Mouse (Mus musculus) lung, postnatal 14 days (tissue): Measurements from ENCODE around the gene Kcnc3.

Experiments
- DNase-seq: peaks from one replicate; pipeline ENCODE4 v3.0.0; 2021

The Kcnc3 gene

DNA sequence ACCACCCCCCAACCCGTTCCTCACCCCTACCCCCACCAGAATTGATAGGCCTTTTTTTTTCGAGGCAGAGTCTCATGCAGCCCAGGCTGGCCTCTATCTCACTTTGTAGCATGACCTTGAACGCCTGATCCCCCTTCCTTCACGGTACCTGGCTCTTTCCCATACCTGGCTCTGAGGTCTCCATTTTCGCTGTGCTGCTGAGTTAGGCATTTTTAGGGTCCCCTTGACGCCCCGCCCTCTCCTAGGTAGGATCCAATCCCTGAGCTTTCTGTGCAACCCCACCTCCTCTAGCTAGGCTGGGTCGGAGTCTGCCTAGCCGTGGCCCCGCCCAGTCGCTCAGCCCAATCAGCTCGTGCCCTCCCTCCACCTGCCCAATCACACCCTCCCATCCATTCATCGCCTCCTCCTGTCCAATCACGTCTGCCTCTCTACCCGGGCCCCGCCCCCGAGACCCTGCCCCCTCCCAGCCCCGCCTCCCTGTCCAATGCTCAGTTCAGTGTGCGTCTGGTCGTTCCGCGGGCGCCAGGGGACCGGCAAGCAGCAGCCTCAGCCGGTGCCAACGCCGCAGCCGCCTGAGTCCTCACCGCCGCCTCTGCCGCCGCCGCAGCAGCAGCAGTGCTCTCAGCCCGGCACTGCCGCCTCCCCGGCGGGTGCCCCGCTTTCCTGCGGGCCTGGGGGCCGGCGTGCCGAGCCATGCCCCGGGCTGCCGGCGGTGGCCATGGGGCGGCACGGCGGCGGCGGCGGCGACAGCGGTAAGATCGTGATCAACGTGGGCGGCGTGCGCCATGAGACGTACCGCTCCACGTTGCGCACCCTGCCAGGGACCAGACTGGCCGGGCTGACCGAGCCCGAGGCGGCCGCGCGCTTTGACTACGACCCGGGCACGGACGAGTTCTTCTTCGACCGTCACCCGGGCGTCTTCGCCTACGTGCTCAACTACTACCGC lies at the start of gene Kcnc3:
Kcnc3 (plus strand) TSS at position 263 of the 946 bp plus-strand sequence.
- peak; percentile 84 for DNase-seq

DNA sequence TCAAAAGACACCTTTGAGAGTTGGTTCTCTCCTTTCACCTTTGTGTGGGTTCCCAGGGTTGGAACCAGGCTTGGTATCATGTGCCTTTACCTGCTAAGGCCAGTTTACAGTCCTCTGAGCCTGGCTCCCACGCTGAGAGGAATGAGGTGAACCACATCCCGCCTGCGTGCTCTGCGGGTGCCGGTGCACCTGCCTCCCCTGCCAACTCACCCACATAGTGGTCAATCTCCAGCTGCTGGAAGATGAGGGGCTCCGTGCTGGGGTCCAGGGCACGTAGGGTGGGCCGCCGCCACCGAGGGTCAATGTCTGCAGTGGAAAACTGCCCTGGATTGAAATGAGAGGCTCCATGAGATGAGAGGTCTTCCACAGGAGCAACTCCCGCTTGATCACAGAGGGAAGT lies 47.9 kb upstream of the Kcnc3 start:
- DNase-seq: no peak

DNA sequence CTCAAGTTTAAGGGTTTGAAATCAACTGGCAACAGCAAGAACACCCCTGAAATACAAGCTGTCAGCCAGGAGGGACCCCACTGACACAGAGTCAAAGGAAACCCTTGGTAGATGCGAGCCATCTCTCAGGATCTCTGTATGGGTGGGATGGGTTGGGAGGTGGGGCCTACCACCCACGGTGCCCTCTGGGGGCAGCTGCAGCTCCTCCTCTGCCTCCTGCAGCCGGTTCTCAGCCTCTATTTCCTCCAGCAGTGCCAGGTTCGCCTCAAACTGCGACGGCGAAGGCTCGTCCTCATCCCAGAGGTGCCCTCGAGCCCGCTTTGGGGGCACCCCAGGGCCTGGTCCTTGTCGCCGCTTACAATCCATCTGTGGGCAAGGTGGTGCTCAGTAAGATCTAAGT lies 47.4 kb upstream of the Kcnc3 start:
- no peak for DNase-seq

DNA sequence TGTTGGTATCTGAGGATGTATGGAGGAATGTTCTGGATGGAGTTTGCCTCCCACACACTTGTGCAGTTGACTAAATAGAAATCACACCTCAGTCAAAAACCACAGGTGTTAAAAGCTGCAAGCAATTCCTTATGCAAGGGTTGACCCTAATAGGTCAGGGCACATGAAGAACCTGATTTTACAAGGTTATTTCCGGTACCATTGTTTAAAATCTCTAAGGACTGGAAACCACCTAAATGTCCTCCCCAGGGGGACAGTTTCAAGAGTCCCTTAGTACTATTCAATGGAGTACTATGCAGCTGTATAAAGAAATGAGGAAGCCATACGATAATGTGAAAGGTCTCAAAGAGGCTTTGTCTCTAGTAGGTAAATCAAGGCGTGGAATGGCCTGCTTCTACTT lies 44.2 kb upstream of the Kcnc3 start:
- no peak for DNase-seq

GRCm38 (mm10) chr7:44547041-44547440 lies 43.4 kb upstream of the Kcnc3 start:
- DNase-seq: no peak

GRCm38 (mm10) chr7:44547725-44548124 lies 42.7 kb upstream of the Kcnc3 start:
- no peak for DNase-seq

- peak; percentile 100 for DNase-seq
Observed at GRCm38 (mm10) chr7:44548497-44549087, 41.9 kb upstream of the Kcnc3 start, which contains the start of gene Pold1. Gene Pold1, minus strand, starts transcription at chr7:44548849.

DNA sequence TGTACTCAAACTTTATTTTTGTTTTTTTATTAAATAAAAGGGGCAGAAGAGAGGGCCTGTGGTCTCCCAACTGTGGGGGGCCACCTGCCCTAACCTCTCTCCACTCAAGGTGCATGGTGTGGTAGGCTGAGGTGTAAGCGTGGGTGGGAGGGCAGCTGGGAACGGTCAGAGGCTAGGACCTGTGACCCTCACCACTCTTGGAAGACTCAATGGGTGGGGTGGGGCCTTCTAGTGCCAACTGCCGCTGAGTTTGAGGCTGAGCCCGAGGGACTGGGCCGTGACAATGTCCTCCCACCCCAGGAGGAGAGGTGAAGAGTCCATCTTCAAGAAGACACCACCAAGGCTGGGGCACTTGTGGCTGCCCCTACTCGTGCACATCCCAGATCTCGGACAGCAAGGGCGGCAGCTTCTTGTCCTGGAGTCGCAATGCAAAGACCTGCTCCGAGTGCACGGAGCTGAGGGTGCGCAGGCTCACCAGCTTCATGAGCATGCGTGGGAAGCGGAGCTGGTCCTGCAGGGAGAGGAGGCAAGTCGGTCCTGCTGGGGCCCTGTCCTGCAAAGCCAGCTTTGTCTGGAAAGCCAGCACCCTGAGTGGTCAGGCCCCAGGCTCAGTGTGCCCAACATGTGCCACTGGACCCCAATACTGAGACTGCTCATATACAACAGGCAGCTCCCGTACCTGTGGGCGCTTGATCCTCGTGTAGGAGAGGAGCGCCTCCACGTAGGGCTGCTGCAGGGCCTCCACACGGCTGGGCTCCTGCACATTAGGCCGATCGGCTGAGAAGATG lies 40.6 kb upstream of the Kcnc3 start:
- DNase-seq: no peak

DNA sequence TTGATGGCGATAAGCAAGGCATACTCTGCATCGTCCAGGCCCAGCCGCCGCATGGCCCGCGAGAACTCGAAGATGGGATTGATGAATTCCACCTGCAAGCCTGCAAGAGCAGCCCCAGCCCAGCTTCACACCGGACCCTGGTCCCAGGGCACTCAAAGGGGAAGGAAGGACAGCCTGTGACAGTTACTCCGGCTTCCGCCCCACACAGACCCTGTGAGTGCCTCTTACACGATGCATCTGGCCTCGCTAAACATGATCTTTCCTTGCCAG lies 40.1 kb upstream of the Kcnc3 start:
- DNase-seq: no peak

DNA sequence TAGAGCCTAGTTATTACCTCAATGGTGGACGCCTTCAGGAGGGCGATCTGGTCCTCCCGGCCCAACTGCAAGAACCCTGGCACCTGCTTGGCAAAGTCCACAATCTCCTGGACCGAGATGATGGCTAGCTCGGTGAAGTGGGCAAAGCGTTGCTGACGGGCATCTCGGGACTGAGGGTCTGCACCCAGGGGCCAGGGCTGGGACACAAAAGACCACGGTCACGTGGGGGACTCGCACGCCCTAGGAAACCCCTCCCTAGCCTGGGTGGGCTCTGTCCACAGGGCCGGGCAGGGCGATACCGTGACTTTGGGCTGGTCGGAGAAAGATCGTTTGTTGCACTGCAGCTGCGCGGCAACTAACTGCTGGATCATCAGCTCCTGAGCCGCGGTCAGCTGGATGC lies 39.2 kb upstream of the Kcnc3 start:
- no peak for DNase-seq

- no peak for DNase-seq
Observed at GRCm38 (mm10) chr7:44551731-44552130, 38.7 kb upstream of the Kcnc3 start.

DNA sequence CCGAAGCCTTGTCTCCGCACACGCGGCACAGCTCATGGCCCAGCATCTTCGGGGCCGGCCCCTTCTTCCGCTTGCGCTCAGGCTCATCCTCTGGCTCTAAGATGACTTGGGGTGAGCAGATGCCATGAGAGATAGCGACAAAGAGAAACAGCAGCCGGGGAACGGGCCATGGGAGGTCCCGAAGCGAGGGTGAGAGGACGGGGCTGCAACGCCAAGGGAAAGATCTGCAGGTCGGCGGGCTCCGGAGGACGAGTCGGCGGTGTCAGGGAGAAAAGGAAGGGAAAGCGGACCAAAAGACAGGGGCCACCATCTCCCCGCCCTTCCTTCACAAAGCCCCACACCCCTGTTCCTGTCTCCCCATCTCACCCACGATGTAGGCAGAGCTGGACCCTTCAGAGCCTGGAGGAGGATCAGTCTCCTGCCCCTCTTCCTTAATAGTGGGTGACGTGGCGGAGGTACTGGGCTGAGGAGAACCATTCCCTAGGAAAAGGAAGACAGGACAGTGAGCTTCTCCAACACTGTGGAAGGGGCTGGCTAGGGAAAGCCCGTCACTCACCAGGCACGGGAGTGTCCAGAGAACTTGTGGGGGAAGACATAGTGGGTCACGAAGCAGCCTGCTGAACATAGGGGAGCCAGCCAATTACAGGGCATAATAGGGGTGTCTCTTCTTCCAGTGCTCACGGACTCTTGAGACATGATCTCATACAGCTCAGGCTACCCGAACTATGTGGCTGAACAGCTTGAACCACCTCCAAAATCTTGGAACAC lies 38.1 kb upstream of the Kcnc3 start:
- no peak for DNase-seq

- peak; percentile 85 for DNase-seq
Observed at GRCm38 (mm10) chr7:44553196-44553764, 37.2 kb upstream of the Kcnc3 start.

GRCm38 (mm10) chr7:44553826-44554225 lies 36.6 kb upstream of the Kcnc3 start, which contains the start of gene Nr1h2:
Gene Nr1h2, minus strand, starts transcription at chr7:44553951.
- peak; percentile 98 for DNase-seq

- no peak for DNase-seq
Observed at GRCm38 (mm10) chr7:44557629-44558028, 32.8 kb upstream of the Kcnc3 start.

DNA sequence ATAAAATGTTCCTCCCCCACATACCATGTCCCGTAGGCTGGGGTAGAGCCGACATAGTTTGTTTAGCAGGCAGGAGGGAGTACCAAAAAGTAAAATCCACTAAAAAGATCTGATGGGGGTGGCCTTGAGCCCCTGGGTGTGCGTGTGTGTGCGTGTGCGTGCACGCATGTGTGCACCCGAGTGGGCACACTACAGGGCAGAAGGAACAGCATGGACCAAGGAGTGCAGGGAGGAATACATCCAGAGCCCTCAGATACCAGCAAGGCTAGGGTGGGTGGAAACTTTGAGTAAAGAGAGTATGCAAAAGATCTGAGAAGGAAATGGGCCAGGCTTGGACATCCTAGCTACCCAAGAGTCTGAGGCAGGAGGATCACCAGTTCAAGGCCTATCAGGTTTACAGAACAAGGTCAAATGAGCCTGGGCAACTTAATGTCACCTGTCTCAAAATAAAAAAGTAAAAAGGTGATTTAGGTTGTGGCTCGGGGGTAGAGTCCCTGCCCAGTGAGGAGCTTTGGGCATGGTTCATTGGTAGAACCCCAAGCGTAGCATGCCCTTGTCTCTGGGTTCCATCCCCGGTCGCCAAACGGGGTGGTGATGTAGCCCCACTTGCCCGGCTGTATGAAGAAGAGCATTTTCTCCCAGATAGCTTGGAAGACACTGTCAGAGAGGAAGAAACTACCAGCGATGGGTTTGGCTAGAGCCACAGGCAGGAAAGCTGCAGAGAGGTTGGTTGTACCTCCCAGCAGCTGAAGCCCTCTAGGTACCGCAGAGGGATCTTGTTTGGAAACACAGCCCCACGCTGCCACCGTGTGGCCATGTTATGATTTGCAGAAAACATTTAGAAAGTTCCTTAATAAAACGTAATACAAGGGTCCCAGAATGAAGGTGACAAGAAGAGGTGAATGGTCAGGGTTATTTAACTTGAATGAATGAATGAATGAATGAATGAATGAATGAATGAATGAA lies 29.7 kb upstream of the Kcnc3 start:
- DNase-seq: peak; percentile 88

GRCm38 (mm10) chr7:44563284-44563683 lies 27.2 kb upstream of the Kcnc3 start:
- no peak for DNase-seq

GRCm38 (mm10) chr7:44564486-44564885 lies 26.0 kb upstream of the Kcnc3 start:
- DNase-seq: no peak

DNA sequence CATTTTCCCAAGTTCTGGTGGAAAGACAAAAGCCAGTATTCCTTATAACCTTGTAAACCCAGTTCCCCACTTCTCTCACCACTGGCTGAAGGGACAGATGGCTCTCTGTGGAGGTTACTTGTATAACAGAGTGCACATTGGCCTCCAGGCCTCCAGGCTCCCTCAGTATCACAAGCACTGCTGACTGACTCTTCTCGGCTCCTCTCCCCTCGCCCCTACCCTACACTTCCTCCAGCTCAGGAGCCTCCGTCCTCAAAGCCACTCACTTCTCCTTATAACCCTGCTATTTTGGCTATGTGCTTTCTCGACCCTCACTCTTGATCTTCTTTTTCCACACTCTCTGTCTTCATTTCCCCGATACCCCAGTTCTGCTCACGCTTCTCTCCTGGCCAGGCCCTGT lies 25.1 kb upstream of the Kcnc3 start:
- DNase-seq: no peak

- no peak for DNase-seq
Observed at GRCm38 (mm10) chr7:44568803-44569202, 21.7 kb upstream of the Kcnc3 start.

DNA sequence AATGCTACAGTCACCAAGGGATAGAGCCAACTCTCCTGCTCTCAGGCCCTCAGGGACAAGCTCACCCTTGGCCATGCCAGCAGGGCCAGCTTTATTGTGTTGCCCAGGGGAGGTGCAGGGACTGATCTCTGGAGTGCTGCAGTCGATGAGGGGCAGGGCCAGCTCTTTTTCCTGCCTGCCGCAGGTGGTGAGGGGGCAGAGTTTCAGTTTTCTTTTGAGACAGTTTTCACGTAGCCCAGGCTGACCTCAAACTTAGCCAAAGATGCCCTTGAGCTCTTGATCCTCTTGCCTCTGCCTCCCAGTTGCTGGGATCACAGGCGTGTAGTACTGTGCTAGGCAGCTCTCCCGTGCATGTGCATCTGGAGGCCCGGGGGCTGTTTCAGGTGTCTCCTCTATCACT lies 19.5 kb upstream of the Kcnc3 start:
- no peak for DNase-seq
